Mouse (Mus musculus) Patski (cell line): ENCODE measurements at regions not wholly inside any gene's neighbourhood (a gene's known extent, or its start where the extent isn't known, plus 50 kb on each side); places are given as distances from the start of the nearest gene placed in this dataset.

Experiments used
- ATAC-seq: fragments of 100-300 bp; one replicate; pipeline ENCODE4 v1.8.0; 2021
- CTCF ChIA-PET: fragments of 350-600 bp; sonication (Branson Sonifier 250); formaldehyde crosslinking; loops from one replicate; lab custom pipeline; 2022; ENCODE audit warnings: inconsistent platforms; lab: Charles Lee
- POLR2A ChIA-PET: fragments of 350-600 bp; sonication (Branson Sonifier 250); formaldehyde crosslinking; loops from one replicate; lab custom pipeline; 2022; ENCODE audit warnings: antibody characterized with exemption, inconsistent platforms; lab: Charles Lee
- DNase-seq: peaks from one replicate; pipeline ENCODE4 v3.0.0-alpha.2; 2011; ENCODE audit warnings: low read depth, low spot score
- H3K27me3 ChIP-seq: fragments of 371-371 bp; one replicate; pipeline ENCODE4 v1.5.1; 2021
- CTCF ChIP-seq: fragments of 100-300 bp; IDR thresholded peaks from one replicate; pipeline ENCODE4 v1.5.1; 2021
- in situ Hi-C: fragments of 300-500 bp; cut with MboI; formaldehyde crosslinking; loops from 3 replicates; pipeline ENCODE4 v1.11.1; 2018; ENCODE audit warnings: low pct_unique_long_range_greater_than_20kb, mixed read lengths

- CTCF ChIA-PET: interaction anchor here (1.0 kb wide), 1 partner anchor 9 kb away, joined by 4 read pairs; no protein-coding TSS in a partner anchor
- no peaks in the 10 kb centered on the region for H3K27me3 ChIP-seq
- in situ Hi-C loops: no loop called here
- DNase-seq (no peak), ATAC-seq (no peak)
- TF ChIP-seq CTCF: no peak
- POLR2A ChIA-PET: no interaction called here
Observed at GRCm38 (mm10) chr4:97132650-97133049, 50.3 kb downstream of the Gm10192 start.

- DNase-seq (no peak), ATAC-seq (no peak)
- in situ Hi-C loops: no loop called here
- no peak for TF ChIP-seq CTCF
- CTCF ChIA-PET: interaction anchor here (0.7 kb wide), 1 partner anchor 67 kb away, joined by 4 read pairs; no protein-coding TSS in a partner anchor
- POLR2A ChIA-PET: no interaction called here
- no peaks in the 10 kb centered on the region for H3K27me3 ChIP-seq
Observed at GRCm38 (mm10) chr4:97127780-97128179, 55.2 kb downstream of the Gm10192 start.

DNA sequence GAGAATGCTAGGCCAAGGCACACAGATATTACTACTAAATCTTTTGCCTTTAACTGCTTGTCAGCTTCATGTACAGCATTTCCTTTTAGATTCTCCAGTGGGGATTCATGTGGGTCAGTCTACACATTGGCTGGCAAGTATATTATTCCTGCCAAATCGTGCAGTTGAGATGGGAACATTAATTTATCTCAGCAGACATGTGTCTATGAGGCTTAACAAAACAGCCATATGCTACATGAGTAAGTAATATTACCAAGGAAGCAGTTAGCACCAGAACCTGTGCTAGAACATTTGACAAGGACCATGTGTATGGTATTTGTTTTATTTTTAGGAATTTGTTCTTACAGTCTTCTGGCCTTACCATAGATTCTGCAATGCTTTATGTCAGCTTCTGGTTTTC, 59.1 kb downstream of the Gm10192 start:
- ChIA-PET CTCF (no interaction called here), POLR2A (no interaction called here)
- ATAC-seq: no peak
- in situ Hi-C loops: no loop called here
- no peaks in the 10 kb centered on the region for H3K27me3 ChIP-seq
- no peak for TF ChIP-seq CTCF
- DNase-seq: no peak

DNA sequence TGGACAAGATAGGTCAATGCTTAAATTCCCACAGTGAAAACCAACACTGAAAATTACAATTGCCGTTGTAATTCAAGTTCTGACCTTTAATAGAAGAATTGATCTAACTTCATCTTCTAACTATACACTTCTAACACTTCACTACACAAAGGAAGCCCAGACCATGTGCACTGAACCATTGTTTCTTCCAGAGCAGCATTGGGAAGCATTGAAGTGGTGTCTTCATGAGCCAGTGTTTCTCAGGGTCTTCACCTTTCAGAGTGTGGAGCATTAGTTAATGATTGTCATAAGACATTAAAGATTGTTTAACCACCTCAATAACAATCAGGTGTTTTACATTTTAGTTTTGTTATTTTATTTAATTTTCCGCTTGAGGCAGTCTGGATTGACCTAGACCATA, 61.0 kb downstream of the Gm10192 start:
- CTCF ChIA-PET: no interaction called here
- no peaks in the 10 kb centered on the region for H3K27me3 ChIP-seq
- DNase-seq (no peak), ATAC-seq (no peak)
- TF ChIP-seq CTCF: no peak
- in situ Hi-C loops: no loop called here
- POLR2A ChIA-PET: no interaction called here

DNA sequence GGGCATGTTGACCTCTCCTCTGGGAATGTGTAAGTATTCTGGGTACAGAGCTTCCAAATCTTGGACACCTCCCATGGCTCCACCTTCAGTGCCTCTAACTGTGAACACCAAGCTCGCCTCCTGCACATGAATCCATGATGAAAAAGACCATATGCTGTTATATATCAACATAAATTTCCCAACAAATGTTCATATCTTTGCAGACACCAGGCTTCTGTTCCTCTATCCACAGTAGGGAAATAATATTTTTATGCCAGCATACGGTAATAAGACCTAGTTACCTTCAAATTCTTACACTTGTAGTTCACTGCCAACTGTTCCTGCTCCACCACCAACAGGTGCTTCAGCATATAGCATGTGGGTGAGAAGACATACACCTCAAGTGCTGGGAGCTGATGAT, 63.5 kb downstream of the Gm10192 start:
- ChIA-PET CTCF (no interaction called here), POLR2A (interaction anchor here (0.6 kb wide), 1 partner anchor 103 kb away, joined by 5 read pairs; no protein-coding TSS in a partner anchor)
- no peak for DNase-seq
- ATAC-seq: no peak
- TF ChIP-seq CTCF: no peak
- in situ Hi-C loops: no loop called here
- H3K27me3 ChIP-seq: no peaks in the 10 kb centered on the region

DNA sequence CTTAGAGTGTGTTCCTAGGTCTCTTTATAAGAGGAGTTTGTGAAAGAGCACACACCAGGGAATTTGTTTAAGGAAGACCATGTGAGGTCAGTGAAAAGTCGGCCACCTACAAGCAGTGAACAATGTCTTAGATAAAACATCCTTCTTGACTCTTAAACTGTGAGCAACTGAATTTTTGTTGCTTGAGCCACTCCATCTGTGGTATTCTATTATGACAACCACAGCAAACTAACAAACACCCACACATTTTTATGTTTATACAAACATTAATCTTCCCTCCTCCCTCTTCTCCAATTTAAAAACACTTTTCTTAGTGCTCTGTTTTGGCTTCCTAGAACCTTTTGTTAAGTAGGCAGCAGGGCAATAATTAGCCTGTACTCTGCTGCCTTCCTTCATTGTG, 66.0 kb downstream of the Gm10192 start:
- no peak for ATAC-seq
- TF ChIP-seq CTCF: no peak
- CTCF ChIA-PET: interaction anchor here (1.2 kb wide), 1 partner anchor 16 kb away, joined by 3 read pairs; no protein-coding TSS in a partner anchor
- DNase-seq: peak; percentile 3
- in situ Hi-C loops: no loop called here
- H3K27me3 ChIP-seq: no peaks in the 10 kb centered on the region
- POLR2A ChIA-PET: no interaction called here

- DNase-seq (no peak), ATAC-seq (no peak)
- ChIA-PET CTCF (no interaction called here), POLR2A (no interaction called here)
- no peak for TF ChIP-seq CTCF
- H3K27me3 ChIP-seq: no peaks in the 10 kb centered on the region
- in situ Hi-C loops: no loop called here
Observed at GRCm38 (mm10) chr4:97102752-97103052, 80.3 kb downstream of the Gm10192 start.

- H3K27me3 ChIP-seq: no peaks in the 10 kb centered on the region
- DNase-seq (no peak), ATAC-seq (no peak)
- ChIA-PET POLR2A (interaction anchor here (0.6 kb wide), 1 partner anchor 733 kb away, joined by 3 read pairs; no protein-coding TSS in a partner anchor), CTCF (interaction anchor here (1.3 kb wide), 1 partner anchor 15 kb away, joined by 3 read pairs; no protein-coding TSS in a partner anchor)
- TF ChIP-seq CTCF: no peak
- in situ Hi-C loops: no loop called here
Observed at GRCm38 (mm10) chr4:97101911-97102751, 80.8 kb downstream of the Gm10192 start.

- POLR2A ChIA-PET: no interaction called here
- DNase-seq (no peak), ATAC-seq (no peak)
- CTCF ChIA-PET: no interaction called here
- in situ Hi-C loops: no loop called here
- H3K27me3 ChIP-seq: no peaks in the 10 kb centered on the region
- no peak for TF ChIP-seq CTCF
Observed at GRCm38 (mm10) chr4:97099721-97100120, 83.2 kb downstream of the Gm10192 start.

DNA sequence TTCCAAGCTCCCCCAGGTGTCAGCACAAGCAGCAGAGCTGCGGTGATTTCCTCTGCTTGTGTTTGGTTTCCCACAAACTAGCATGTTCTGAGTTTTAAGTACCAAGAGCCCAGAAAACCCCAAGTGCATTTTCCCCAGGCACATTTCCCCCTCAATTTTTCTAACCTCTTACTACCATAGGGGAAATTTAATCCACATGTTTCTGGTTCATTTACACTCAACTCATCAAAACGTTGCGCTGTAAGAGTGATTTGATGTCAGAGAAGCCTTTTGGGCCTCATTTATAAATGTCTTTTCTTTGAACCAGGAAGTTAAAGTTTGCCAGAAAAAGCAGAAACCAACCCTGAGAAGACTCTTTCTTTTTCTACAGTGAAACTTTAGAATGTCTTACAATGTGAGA, 89.4 kb downstream of the Gm10192 start:
- in situ Hi-C loops: no loop called here
- ATAC-seq (no peak), DNase-seq (no peak)
- ChIA-PET CTCF (no interaction called here), POLR2A (no interaction called here)
- TF ChIP-seq CTCF: no peak
- H3K27me3 ChIP-seq: no peaks in the 10 kb centered on the region

- no peak for DNase-seq
- H3K27me3 ChIP-seq: no peaks in the 10 kb centered on the region
- ATAC-seq: no peak
- POLR2A ChIA-PET: no interaction called here
- CTCF ChIA-PET: no interaction called here
- no peak for TF ChIP-seq CTCF
- in situ Hi-C loops: no loop called here
Observed at GRCm38 (mm10) chr4:97050735-97051134, 132.2 kb downstream of the Gm10192 start.
